Mouse (Mus musculus) neural tube, embryonic 11.5 days (tissue): Measurements from ENCODE around the gene Olfr952. TPM values are rescaled to one million over a fixed set of nuclear protein-coding genes. Genes with fewer than 3 reads are reported as not detected.

ENCODE experiments used
- ATAC-seq: fragments of 200-750 bp; cut with Nextera tagmentation; 2 replicates; pipeline ENCODE4 v1.8.0; 2017; ENCODE audit warnings: moderate number of reproducible peaks, mild to moderate bottlenecking, moderate TSS enrichment, moderate library complexity; ENCODE audit not compliant: insufficient read depth, low FRiP score, low TSS enrichment
- DNase-seq: peaks from one replicate; pipeline ENCODE4 v3.0.0-alpha.2; 2015; ENCODE audit warnings: low spot score
- H3K27ac ChIP-seq: fragments of 300-500 bp; sonication (generic); 2 replicates; pipeline ENCODE4 v1.5.1; 2014; ENCODE audit warnings: low read depth, mild to moderate bottlenecking, low read length
- H3K27me3 ChIP-seq: fragments of 300-500 bp; sonication (generic); 2 replicates; pipeline ENCODE4 v1.6.1; 2014; ENCODE audit warnings: mild to moderate bottlenecking, low read length, mixed read lengths; ENCODE audit not compliant: control insufficient read depth, insufficient read depth
- H3K36me3 ChIP-seq: fragments of 300-500 bp; sonication (generic); 2 replicates; pipeline ENCODE4 v1.6.1; 2014; ENCODE audit warnings: mild to moderate bottlenecking, low read length, moderate library complexity, mixed read lengths; ENCODE audit not compliant: control insufficient read depth, insufficient read depth
- H3K4me1 ChIP-seq: fragments of 300-500 bp; sonication (generic); 2 replicates; pipeline ENCODE4 v1.6.1; 2014; ENCODE audit warnings: low read length, mixed read lengths; ENCODE audit not compliant: control insufficient read depth, insufficient read depth
- H3K4me2 ChIP-seq: fragments of 300-500 bp; sonication (generic); 2 replicates; pipeline ENCODE4 v1.6.1; 2014; ENCODE audit warnings: low read depth, mild to moderate bottlenecking, moderate library complexity
- H3K4me3 ChIP-seq: fragments of 300-500 bp; sonication (generic); 2 replicates; pipeline ENCODE4 v1.5.1; 2014; ENCODE audit warnings: low read depth, low read length
- H3K9ac ChIP-seq: fragments of 300-500 bp; sonication (generic); 2 replicates; pipeline ENCODE4 v1.6.1; 2014; ENCODE audit warnings: mild to moderate bottlenecking, low read length
- H3K9me3 ChIP-seq: fragments of 300-500 bp; sonication (generic); 2 replicates; pipeline ENCODE4 v1.6.1; 2016; ENCODE audit warnings: low read length; ENCODE audit not compliant: control insufficient read depth
- WGBS: fragments of 180-500 bp; shearing (Covaris S2); extraction: QIAGEN DNeasy Blood & Tissue Kit; methylation state at CpG from one replicate; pipeline ENCODE4 v1.1.7; 2014; 5-methylcytosine and 5-hydroxymethylcytosine counted together
- polyA plus RNA-seq: library from polyadenylated mRNA; unstranded; fragments of >200 nt; fragmentation: Nextera tagmentation; extraction: Ambion mirVana; gene quantifications from 2 replicates; pipeline ENCODE4 v1.2.1, GENCODE M21; 2014

The Olfr952 gene
- not detected in 2 replicates for polyA plus RNA-seq

GRCm38 (mm10) chr9:39427048-39427447 lies at the start of gene Olfr952:
TSS of gene Olfr952 (minus strand) at chr9:39427148.
- no peak for ATAC-seq
- no peaks in the 10 kb centered on the region for H3K4me1 ChIP-seq
- no peak within 1 kb of the TSS for H3K4me2 ChIP-seq
- H3K4me3 ChIP-seq = no peak within 1 kb of the TSS
- no peak within 1 kb of the TSS for H3K27ac ChIP-seq
- no peak within 1 kb of the TSS for H3K9ac ChIP-seq
- no peaks in the 10 kb centered on the region for H3K9me3 ChIP-seq
- no peaks in the 10 kb centered on the region for H3K36me3 ChIP-seq
- no peaks in the 10 kb centered on the region for H3K27me3 ChIP-seq
- DNase-seq = no peak

DNA sequence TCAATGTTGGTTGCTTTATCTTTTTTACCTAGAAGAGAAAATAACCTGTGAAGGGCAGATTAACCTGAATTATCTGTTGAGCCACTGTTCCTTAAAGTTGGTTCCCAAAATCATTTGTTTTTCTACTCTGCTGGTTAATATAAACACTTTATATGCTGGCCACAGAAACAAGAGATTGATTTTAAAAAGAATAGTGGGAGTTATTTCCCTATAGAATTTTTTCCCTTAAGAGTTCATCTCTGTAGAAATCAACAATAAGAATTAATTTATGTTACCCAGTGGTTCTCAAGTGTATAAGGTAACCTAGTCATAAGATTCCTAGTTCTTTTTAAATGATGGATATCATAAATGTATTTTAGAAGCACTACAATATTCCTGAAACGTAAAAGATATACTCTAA lies 44.9 kb upstream of the Olfr952 start, which contains the start of gene Olfr955:
Gene Olfr955, minus strand, starts transcription at position 101 of the 400 bp plus-strand sequence.
- DNase-seq (no peak), ATAC-seq (no peak)
- Histone ChIP-seq H3K9ac (no peak within 1 kb of the TSS), H3K36me3 (no peaks in the 10 kb centered on the region), H3K4me3 (no peak within 1 kb of the TSS), H3K4me1 (no peaks in the 10 kb centered on the region), H3K4me2 (no peak within 1 kb of the TSS), H3K27ac (no peak within 1 kb of the TSS), H3K27me3 (no peaks in the 10 kb centered on the region), H3K9me3 (no peaks in the 10 kb centered on the region)
- 50% methylated on average over 1 of the region's 1 CpGs for WGBS

DNA sequence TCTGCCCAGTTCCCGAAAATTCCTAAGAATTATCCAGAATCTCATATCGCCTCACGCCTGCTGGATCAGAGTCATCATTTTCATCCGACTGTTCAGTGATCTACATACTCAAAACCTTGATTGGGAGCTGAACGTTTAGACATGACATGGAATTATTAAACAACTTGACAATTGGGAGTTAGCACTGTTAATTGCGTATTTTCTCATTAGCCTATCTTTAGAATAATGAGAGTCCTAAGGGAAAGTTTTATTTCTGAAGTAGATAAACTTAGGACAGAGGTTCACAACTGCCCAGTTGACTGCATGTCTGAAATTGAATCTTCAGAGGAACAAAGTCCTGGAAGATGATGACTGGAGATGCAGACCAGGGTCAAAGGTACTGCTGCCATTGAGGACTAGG lies 29.5 kb upstream of the Olfr952 start, which contains the start of gene Olfr954:
Gene Olfr954, plus strand, starts transcription at position 301 of the 400 bp plus-strand sequence.
- no peak within 1 kb of the TSS for H3K27ac ChIP-seq
- no peaks in the 10 kb centered on the region for H3K36me3 ChIP-seq
- 88% methylated on average over 6 of the region's 6 CpGs for WGBS
- DNase-seq = no peak
- H3K9me3 ChIP-seq = no peaks in the 10 kb centered on the region
- no peak within 1 kb of the TSS for H3K4me3 ChIP-seq
- H3K4me1 ChIP-seq = no peaks in the 10 kb centered on the region
- no peaks in the 10 kb centered on the region for H3K27me3 ChIP-seq
- no peak within 1 kb of the TSS for H3K9ac ChIP-seq
- no peak for ATAC-seq
- H3K4me2 ChIP-seq = no peak within 1 kb of the TSS

- 92% methylated on average over 2 of the region's 2 CpGs for WGBS
- Histone ChIP-seq H3K4me1 (no peaks in the 10 kb centered on the region), H3K27ac (no peak within 1 kb of the TSS), H3K9ac (no peak within 1 kb of the TSS), H3K4me3 (no peak within 1 kb of the TSS), H3K36me3 (no peaks in the 10 kb centered on the region), H3K9me3 (no peaks in the 10 kb centered on the region), H3K4me2 (no peak within 1 kb of the TSS), H3K27me3 (no peaks in the 10 kb centered on the region)
- no peak for DNase-seq
- ATAC-seq = no peak
Measured at GRCm38 (mm10) chr9:39387110-39387509, 39.8 kb downstream of the Olfr952 start, which contains the start of gene Olfr951. TSS of gene Olfr951 (plus strand) at chr9:39387410.

Other genes with a start within 250 kb of the Olfr952 start
- gene Olfr944, start 225.2 kb downstream of the Olfr952 start, polyA plus RNA-seq = not detected in 2 replicates
- gene Olfr1537, start 177.2 kb downstream of the Olfr952 start, polyA plus RNA-seq = not detected in 2 replicates
- not detected in 2 replicates for gene Olfr945, start 150.3 kb downstream of the Olfr952 start, polyA plus RNA-seq
- not detected in 2 replicates for gene Olfr948, start 101.1 kb downstream of the Olfr952 start, polyA plus RNA-seq
- not detected in 2 replicates for gene Olfr951, start 39.7 kb downstream of the Olfr952 start, polyA plus RNA-seq
- not detected in 2 replicates for gene Olfr954, start 29.6 kb upstream of the Olfr952 start, polyA plus RNA-seq
- gene Olfr955, start 44.8 kb upstream of the Olfr952 start, polyA plus RNA-seq = not detected in 2 replicates
- not detected in 2 replicates for gene Olfr44, start 66.8 kb upstream of the Olfr952 start, polyA plus RNA-seq
- gene Olfr957, start 88.7 kb upstream of the Olfr952 start, polyA plus RNA-seq = not detected in 2 replicates
- gene Olfr958, start 126.9 kb upstream of the Olfr952 start, polyA plus RNA-seq = not detected in 2 replicates
- gene Olfr959, start 148.4 kb upstream of the Olfr952 start, polyA plus RNA-seq = not detected in 2 replicates
- gene AW551984, start 177.3 kb upstream of the Olfr952 start, polyA plus RNA-seq = 19.5 and 22.8 TPM in 2 replicates
- gene Olfr148, start 183.5 kb upstream of the Olfr952 start, polyA plus RNA-seq = 0.08 TPM in 1 of 2 replicates, not detected in the other
- not detected in 2 replicates for gene Olfr960, start 194.2 kb upstream of the Olfr952 start, polyA plus RNA-seq
- gene Olfr961, start 217.9 kb upstream of the Olfr952 start, polyA plus RNA-seq = not detected in 2 replicates
- gene Olfr963, start 240.1 kb upstream of the Olfr952 start, polyA plus RNA-seq = not detected in 2 replicates